Mouse (Mus musculus) G1E-ER4 (cell line): ENCODE data around the gene Plp1. TPM values are rescaled to one million over a fixed set of nuclear protein-coding genes. Genes with fewer than 3 reads are reported as not detected.

Experiments used
- GATA1 ChIP-seq: IDR thresholded peaks from one replicate; pipeline ENCODE4 v1.8.0; 2012; ENCODE audit warnings: low read length, inconsistent platforms
- polyA plus RNA-seq: library from polyadenylated mRNA; stranded (reverse); fragments of >175 nt; gene quantifications from 2 replicates; pipeline ENCODE4 v1.2.3, GENCODE M21; 2012

Gene Plp1
- polyA plus RNA-seq: 0.11 and 0.13 TPM in 2 replicates

DNA sequence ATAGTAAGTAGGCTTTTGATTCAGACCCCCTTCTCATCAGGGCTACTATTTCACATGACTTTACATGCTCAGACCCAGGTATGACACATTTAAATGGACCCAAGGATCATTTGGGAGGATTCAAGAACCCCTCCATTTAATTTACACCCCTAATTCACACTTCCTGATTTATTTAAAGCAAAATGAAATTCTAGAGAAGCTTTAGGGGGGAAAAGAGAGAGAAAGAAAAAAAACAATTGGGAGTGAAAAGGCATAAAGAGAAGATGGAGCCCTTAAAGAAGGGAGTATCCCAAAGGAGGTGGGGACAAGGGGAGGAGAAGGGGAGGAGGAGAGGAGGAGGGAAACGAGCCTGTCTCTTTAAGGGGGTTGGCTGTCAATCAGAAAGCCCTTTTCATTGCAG, at the start of gene Plp1:
TSS of gene Plp1 (plus strand) at position 301 of the 400 bp plus-strand sequence.
- no peak for TF ChIP-seq GATA1

DNA sequence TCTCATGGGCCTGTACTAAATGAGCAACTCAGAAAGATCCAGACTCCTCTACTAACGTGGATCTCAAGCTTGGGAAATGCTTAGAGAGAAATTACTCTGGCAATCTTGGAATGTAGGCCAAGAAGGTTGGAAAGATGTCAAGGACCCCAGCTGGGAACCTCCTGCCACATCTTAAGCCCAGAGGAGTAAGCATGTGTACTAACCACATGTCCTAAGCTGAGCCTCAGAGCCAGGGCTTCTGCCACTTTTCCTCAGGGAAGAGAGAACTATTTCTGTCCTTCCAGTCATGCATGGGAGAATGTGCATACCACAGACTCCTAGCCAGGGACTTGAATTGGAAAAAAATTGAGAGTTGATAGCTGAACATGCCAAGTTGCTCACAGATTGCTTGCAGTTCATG, 49.4 kb upstream of the Plp1 start:
- TF ChIP-seq GATA1: no peak

DNA sequence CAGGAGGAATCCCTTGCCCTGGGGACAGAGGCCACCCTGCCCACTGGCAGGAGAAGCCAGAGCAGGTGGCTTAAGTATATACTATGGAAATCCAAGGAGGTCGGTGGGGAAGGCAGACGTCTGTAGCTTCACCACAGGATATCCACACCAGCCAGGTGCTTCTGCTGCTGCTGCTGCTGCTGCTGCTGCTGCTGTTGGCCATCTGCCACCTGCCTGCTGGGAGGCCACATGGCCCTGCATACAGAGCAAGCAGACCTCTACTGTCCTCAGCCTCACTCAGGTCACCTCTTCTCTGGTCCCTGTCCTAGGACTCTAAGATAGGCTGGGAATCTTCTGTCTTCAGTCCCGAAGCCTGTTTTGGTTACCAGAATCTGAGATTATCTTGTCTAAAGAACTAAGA, 44.4 kb upstream of the Plp1 start:
- TF ChIP-seq GATA1: no peak

DNA sequence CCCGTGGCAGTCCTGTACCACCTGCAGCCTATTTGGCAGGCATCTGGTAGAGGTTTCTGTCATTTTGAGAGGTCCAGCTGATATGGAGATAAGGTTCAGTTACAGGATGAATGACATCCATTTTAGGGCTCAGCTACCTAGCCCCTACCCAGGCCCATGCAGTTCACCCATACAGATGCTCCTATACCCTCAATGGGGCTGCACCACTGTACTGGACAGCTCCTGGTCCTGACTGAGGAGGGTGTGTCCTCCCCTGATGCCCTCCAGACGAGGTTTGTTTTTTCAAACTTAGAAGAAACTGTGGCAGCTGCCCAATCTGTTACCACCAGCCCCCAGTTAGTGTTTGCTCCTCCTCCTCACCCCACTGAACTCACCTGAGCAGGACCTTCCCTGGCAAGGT, 43.2 kb upstream of the Plp1 start:
- no peak for TF ChIP-seq GATA1

DNA sequence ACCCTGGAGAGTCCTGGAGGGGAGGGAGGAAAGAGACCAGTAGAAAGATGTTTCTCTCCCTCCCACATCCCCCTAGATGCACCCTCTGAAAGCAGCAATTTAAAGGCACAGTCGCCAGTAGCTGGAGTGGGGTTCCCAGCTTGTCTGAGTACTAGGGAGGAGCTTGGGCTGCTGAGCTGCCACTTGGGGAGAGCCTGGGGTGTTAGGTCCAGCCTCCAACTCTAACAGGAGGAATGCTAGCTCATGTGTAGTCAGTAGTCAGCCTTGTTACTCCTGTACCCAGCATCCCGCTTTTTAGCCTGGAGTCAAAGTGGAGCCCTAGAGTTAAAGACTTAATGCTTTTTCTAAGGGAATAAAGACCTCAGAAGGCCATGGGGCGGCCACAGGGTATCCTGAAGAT, 42.4 kb upstream of the Plp1 start, which contains the start of gene Glra4:
TSS of gene Glra4 (minus strand) at position 101 of the 400 bp plus-strand sequence.
- no peak for TF ChIP-seq GATA1

DNA sequence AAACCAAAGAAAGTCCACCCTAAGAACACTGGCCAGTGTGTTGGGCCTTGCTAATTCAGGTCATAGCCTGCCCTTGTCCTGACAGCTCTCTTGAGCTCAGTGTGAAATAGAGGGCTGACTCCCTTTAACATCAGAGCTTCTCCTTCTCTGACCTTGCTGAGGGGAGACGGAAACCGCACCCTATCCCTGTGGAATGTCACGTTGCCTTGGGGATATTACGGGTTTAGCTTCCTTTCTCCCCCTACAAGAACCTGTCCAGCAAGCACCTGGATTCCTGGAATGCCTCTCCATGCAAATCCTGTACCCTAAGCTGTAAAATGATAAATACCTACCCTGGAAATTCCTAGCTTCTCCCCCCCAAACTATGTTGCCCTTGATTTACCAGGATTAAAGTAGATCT, 33.0 kb upstream of the Plp1 start:
- TF ChIP-seq GATA1: no peak

DNA sequence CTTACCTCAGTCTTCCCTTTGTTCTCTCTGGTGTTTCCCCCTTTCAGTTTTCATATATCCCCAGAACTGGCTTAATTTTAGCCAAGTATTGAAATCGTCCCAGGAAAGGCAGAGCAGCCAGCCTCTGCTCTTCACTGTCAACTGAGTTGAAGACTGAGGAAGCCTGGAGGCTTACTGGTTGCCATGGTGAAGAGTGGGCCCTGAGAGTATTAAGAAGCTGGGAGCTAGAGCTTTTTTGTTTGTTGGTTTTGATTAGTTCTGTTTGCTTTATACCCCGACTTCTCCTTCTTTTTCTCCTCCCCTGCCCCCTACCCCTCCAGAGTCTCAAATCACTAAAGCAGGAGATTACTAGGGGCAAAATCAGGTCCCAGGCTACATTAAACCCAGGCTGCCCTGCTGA, 25.2 kb upstream of the Plp1 start:
- no peak for TF ChIP-seq GATA1

DNA sequence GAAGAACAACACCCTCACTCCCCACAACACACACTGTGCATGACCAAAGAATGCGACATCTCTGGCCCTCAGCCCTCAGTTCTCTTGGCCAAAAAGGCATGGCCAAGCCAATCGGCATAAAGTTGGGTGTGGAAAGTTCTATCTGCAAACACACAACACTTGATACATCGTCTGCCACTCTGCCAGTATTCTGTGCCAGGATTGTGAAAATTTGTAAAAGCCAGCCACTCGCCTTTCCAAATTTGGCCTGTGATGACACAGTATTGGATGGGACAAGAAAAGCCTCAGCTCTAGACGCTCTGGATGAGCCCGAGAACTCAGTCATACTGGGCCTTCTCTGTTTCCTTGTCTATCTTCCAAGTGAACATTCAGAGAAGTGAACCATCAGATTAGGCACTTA, 2.7 kb upstream of the Plp1 start:
- no peak for TF ChIP-seq GATA1

DNA sequence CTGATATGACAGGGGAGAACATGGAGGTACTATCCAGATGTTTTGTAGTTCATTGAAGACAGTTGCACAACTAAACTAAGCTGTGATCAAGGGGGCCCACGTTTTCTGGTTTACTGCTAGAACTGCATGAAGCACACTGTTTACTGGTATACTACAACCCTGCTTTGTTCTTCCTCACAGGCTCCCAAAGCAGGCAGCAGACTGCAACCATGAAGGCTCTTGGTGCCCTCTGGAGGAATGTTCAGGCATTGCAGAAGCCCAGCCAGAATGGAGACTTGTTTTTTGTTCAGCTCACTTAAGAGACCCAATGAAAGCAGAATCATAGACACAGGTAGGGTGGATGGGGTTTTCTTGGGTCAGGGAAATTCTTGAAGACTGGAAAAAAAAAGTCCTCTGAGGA, 2.2 kb upstream of the Plp1 start:
- no peak for TF ChIP-seq GATA1

DNA sequence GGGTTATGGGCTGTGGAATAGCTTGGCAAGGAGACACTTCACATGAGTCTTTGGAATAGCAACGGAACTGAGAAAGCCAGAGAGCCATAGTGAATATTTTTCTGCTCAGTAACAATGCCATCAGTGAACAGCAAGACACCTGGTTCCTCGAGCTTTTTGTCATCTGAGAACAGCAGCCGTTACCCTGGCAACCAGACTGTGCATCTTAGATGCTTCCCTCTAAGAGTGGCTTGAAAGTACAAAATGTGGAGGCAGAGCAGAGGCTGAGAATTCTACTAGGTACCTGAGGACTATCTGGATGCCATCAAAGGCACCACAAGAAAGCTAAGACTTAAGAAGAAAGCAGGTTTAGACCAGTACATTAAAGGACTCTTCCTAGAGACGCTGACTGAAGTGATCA, 2.5 kb downstream of the Plp1 start:
- TF ChIP-seq GATA1: no peak

DNA sequence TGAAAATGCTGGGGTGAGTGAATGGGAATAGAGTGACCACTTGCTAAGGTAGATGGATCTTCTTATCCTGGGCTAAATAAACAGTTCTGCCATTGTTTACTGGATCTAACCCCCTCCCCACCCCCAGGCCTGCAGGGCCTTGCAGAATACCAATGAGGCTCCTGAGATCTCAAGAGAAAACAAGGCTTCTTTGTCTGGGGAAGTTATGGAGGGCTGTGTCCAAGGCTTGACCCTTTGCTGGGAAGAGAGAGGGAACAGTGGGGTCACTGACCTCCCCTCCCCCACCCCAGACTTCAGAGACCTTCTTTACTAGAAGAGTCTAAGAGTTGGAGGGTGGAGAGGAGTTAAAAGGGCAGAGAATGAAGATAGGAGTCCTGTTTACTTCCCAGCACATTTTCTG, 6.1 kb downstream of the Plp1 start:
- TF ChIP-seq GATA1: no peak

DNA sequence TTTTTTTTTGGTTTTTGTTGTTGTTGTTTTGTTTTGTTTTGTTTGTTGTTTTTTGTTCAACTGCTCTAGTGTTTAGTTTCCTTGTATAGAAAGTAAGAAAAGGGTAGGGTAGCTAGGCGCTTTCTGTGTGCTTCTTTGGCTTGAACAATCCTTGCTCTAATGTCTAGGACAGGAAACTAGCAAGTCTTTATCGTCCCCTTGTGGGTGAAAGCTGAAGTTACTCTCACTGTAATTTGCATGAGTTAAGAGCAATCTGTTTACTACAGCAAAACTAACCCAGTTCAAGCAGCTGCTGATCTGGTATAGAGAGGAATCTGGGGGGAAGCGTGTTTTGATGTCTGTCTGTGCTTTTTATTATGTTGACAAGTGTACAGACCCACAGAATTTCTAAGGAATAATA, 27.8 kb downstream of the Plp1 start:
- no peak for TF ChIP-seq GATA1

DNA sequence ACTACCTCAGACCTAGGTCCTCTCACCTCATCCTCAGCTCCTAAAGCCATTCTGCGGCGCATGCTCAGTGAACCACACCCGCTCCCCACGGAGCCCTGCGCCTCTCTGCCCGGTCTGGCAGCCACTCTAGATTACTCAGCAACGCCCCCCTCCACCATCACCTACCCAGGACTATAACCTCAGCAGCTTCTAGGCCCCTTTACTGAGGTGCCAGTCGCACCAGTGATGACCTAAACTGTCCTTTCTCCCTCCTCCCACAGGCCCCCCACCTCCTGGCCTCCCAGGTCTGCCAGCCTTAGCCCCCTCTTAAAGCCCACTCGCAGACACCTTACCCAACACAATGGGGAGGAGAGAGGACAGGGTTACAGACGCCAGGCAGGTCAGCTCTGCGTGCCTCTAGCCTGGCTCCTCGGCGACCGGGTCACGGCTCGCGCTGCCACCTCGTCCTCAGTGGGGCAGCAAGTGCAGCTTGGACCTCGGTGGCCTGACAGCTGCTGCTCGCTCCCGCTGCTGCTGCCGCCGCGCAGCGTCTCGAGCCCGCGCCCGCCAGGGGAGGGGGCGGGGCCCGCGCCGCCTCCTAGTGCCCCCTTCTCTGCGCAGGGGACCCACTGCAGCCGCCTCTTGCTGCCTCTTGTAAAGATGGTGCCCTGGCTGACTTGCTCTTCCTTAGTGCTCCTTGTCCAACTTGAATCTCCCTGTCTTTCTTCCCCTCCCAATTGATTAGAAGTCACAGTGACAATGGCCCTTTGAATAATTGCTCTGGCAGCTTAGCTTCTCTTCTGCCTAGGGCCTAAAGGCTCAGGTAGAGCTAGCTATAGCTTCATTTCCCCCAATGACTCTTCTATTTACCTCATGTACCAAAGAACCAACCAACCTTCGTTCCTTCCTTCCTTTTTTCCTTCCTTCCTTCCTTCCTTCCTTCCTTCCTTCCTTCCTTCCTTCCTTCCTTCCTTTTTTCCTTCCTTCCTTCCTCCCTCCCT, 45.9 kb downstream of the Plp1 start, which contains the start of gene Rab9b:
TSS of gene Rab9b (minus strand) at position 695 of the 980 bp plus-strand sequence.
- TF ChIP-seq GATA1: no peak

Other genes with a start within 250 kb of the Plp1 start
- gene Tceal3, start 231.8 kb upstream of the Plp1 start, polyA plus RNA-seq: not detected in 2 replicates
- not detected in 2 replicates for gene Tceal1, start 114.7 kb upstream of the Plp1 start, polyA plus RNA-seq
- gene Morf4l2, start 79.0 kb upstream of the Plp1 start, polyA plus RNA-seq: 480 and 619 TPM in 2 replicates
- not detected in 2 replicates for gene Glra4, start 42.5 kb upstream of the Plp1 start, polyA plus RNA-seq
- gene Rab9b, start 46.1 kb downstream of the Plp1 start, polyA plus RNA-seq: not detected in 2 replicates
- not detected in 2 replicates for gene H2bfm, start 104.7 kb downstream of the Plp1 start, polyA plus RNA-seq
- gene Tmsb15b2, start 152.8 kb downstream of the Plp1 start, polyA plus RNA-seq: not detected in 2 replicates
- gene Tmsb15l, start 154.2 kb downstream of the Plp1 start, polyA plus RNA-seq: not detected in 2 replicates
- gene Tmsb15b1, start 154.2 kb downstream of the Plp1 start, polyA plus RNA-seq: not detected in 2 replicates
- gene Zcchc18, start 170.5 kb downstream of the Plp1 start, polyA plus RNA-seq: not detected in 2 replicates
- gene Slc25a53, start 215.6 kb downstream of the Plp1 start, polyA plus RNA-seq: 0.42 and 0.73 TPM in 2 replicates
- 1.9 and 2.4 TPM in 2 replicates for gene Fam199x, start 226.9 kb downstream of the Plp1 start, polyA plus RNA-seq